Mouse (Mus musculus) cortical plate, adult 2 months (tissue): ENCODE data around the gene Kcnh7.

Experiments used
- CTCF ChIP-seq: fragments of 200-500 bp; IDR thresholded peaks from 2 replicates; pipeline ENCODE4 v1.5.1; 2011; ENCODE audit warnings: mild to moderate bottlenecking, control low read depth, low read length; ENCODE audit not compliant: insufficient read depth; ENCODE audit errors: extremely low read depth
- POLR2A ChIP-seq: fragments of 200-500 bp; IDR thresholded peaks from 2 replicates; pipeline ENCODE4 v1.6.1; 2011; ENCODE audit warnings: mild to moderate bottlenecking, low read length, control low read depth; ENCODE audit not compliant: insufficient read depth; ENCODE audit errors: extremely low read depth

- TF ChIP-seq CTCF (no peak), POLR2A (no peak)
Measured at GRCm38 (mm10) chr2:62660565-62660964, 523.5 kb downstream of the Kcnh7 start.
